Mouse (Mus musculus) heart, embryonic 12.5 days (tissue): ENCODE measurements around the gene Plekhb2. TPM values are rescaled to one million over a fixed set of nuclear protein-coding genes. Genes with fewer than 3 reads are reported as not detected.

Experiments used
- ATAC-seq: fragments of 200-750 bp; cut with Nextera tagmentation; 2 replicates; pipeline ENCODE4 v1.8.0; 2017; ENCODE audit warnings: moderate TSS enrichment, moderate library complexity; ENCODE audit not compliant: insufficient number of reproducible peaks, low FRiP score
- H3K27ac ChIP-seq: fragments of 300-500 bp; sonication (generic); 2 replicates; pipeline ENCODE4 v1.5.1; 2016; ENCODE audit warnings: mild to moderate bottlenecking, moderate library complexity; ENCODE audit not compliant: poor library complexity, severe bottlenecking
- H3K27me3 ChIP-seq: fragments of 300-500 bp; sonication (generic); replicated peaks from 2 replicates; pipeline ENCODE4 v1.6.1; 2016; ENCODE audit warnings: mild to moderate bottlenecking, moderate library complexity
- H3K36me3 ChIP-seq: fragments of 300-500 bp; sonication (generic); 2 replicates; pipeline ENCODE4 v1.6.1; 2016; ENCODE audit warnings: mild to moderate bottlenecking, moderate library complexity
- H3K4me1 ChIP-seq: fragments of 300-500 bp; sonication (generic); replicated peaks from 2 replicates; pipeline ENCODE4 v1.6.1; 2016; ENCODE audit warnings: mild to moderate bottlenecking
- H3K4me2 ChIP-seq: fragments of 300-500 bp; sonication (generic); 2 replicates; pipeline ENCODE4 v1.6.1; 2016; ENCODE audit warnings: mild to moderate bottlenecking, moderate library complexity
- H3K4me3 ChIP-seq: fragments of 300-500 bp; sonication (generic); 2 replicates; pipeline ENCODE4 v1.5.1; 2016; ENCODE audit warnings: mild to moderate bottlenecking
- H3K9ac ChIP-seq: fragments of 300-500 bp; sonication (generic); 2 replicates; pipeline ENCODE4 v1.6.1; 2016; ENCODE audit warnings: mild to moderate bottlenecking, moderate library complexity
- H3K9me3 ChIP-seq: fragments of 300-500 bp; sonication (generic); replicated peaks from 2 replicates; pipeline ENCODE4 v1.6.1; 2016; ENCODE audit warnings: mild to moderate bottlenecking, moderate library complexity
- WGBS: fragments of 180-500 bp; shearing (Covaris S2); methylation state at CpG from one replicate; pipeline ENCODE4 v1.1.7; 2016; 5-methylcytosine and 5-hydroxymethylcytosine counted together
- polyA plus RNA-seq: library from polyadenylated mRNA; unstranded; fragments of >200 nt; fragmentation: Nextera tagmentation; extraction: Ambion mirVana; gene quantifications from 2 replicates; pipeline ENCODE4 v1.2.1, GENCODE M21; 2016

The Plekhb2 gene
- polyA plus RNA-seq = 64.2 and 67.3 TPM in 2 replicates

- Histone ChIP-seq H3K9ac (peak within 1 kb of the TSS; percentile 97), H3K4me2 (peak within 1 kb of the TSS; percentile 86), H3K27me3 (no peaks in the 10 kb centered on the region), H3K4me1 (peaks cover 26% of the 10 kb centered on the region), H3K4me3 (peak within 1 kb of the TSS; percentile 92), H3K27ac (0 out of 2 replicates have a peak within 1 kb of the TSS, but pooled peaks have one; percentile 62), H3K9me3 (no peaks in the 10 kb centered on the region), H3K36me3 (no peaks in the 10 kb centered on the region)
- ATAC-seq = peak; percentile 85
- under 1% methylated on average over 35 of the region's 40 CpGs for WGBS
These were observed at the start of gene Plekhb2 for GRCm38 (mm10) chr1:34849745-34850342. Gene Plekhb2, plus strand, starts transcription at chr1:34849976.

GRCm38 (mm10) chr1:34801616-34802289, 48.0 kb upstream of the Plekhb2 start:
- Histone ChIP-seq H3K9ac (peak overlapping the region; percentile 77), H3K9me3 (no peaks in the 10 kb centered on the region), H3K4me3 (peak overlapping the region; percentile 73), H3K4me1 (peaks cover 32% of the 10 kb centered on the region), H3K4me2 (peak overlapping the region; percentile 82), H3K36me3 (no peaks in the 10 kb centered on the region), H3K27me3 (no peaks in the 10 kb centered on the region; the same call in none of the 2 replicates), H3K27ac (no peak overlapping the region)
- WGBS = under 1% methylated on average over 47 of the region's 47 CpGs
- ATAC-seq = peak; percentile 84

- Histone ChIP-seq H3K27ac (no peak overlapping the region), H3K36me3 (no peaks in the 10 kb centered on the region), H3K9me3 (no peaks in the 10 kb centered on the region), H3K9ac (peak overlapping the region; percentile 77), H3K27me3 (no peaks in the 10 kb centered on the region; the same call in none of the 2 replicates), H3K4me2 (peak overlapping the region; percentile 82), H3K4me3 (peak overlapping the region; percentile 73), H3K4me1 (peaks cover 37% of the 10 kb centered on the region)
- ATAC-seq = no peak
- 26% methylated on average over 7 of the region's 7 CpGs for whole genome bisulfite sequencing
These were observed 47.5 kb upstream of the Plekhb2 start for GRCm38 (mm10) chr1:34802290-34802642.

- no peak overlapping the region for H3K9ac ChIP-seq
- H3K9me3 ChIP-seq = no peaks in the 10 kb centered on the region
- no peaks in the 10 kb centered on the region; the same call in none of the 2 replicates for H3K27me3 ChIP-seq
- WGBS = 89% methylated on average over 7 of the region's 7 CpGs
- no peak overlapping the region for H3K4me3 ChIP-seq
- peaks cover 41% of the 10 kb centered on the region for H3K4me1 ChIP-seq
- no peak overlapping the region for H3K27ac ChIP-seq
- H3K36me3 ChIP-seq = peaks cover 6% of the 10 kb centered on the region; the same call in 1 of the 2 replicates
- no peak for ATAC-seq
- H3K4me2 ChIP-seq = no peak overlapping the region
These were observed 44.9 kb upstream of the Plekhb2 start for GRCm38 (mm10) chr1:34804863-34805262.

GRCm38 (mm10) chr1:34805931-34806520, 43.8 kb upstream of the Plekhb2 start:
- 0 out of 2 replicates have a peak overlapping the region, but pooled peaks have one; percentile 2 for H3K4me2 ChIP-seq
- WGBS = 24% methylated on average over 35 of the region's 35 CpGs
- no peaks in the 10 kb centered on the region for H3K9me3 ChIP-seq
- peaks cover 39% of the 10 kb centered on the region for H3K4me1 ChIP-seq
- ATAC-seq = no peak
- no peak overlapping the region for H3K27ac ChIP-seq
- H3K9ac ChIP-seq = no peak overlapping the region
- no peaks in the 10 kb centered on the region; the same call in none of the 2 replicates for H3K27me3 ChIP-seq
- no peak overlapping the region for H3K4me3 ChIP-seq
- peaks cover 17% of the 10 kb centered on the region for H3K36me3 ChIP-seq

- Histone ChIP-seq H3K4me2 (no peak overlapping the region), H3K36me3 (peaks cover 38% of the 10 kb centered on the region), H3K4me1 (peaks cover 18% of the 10 kb centered on the region), H3K9ac (no peak overlapping the region), H3K4me3 (no peak overlapping the region), H3K27me3 (no peaks in the 10 kb centered on the region; the same call in none of the 2 replicates), H3K27ac (no peak overlapping the region), H3K9me3 (no peaks in the 10 kb centered on the region)
- no peak for ATAC-seq
- WGBS = 89% methylated on average over 8 of the region's 8 CpGs
These were observed 41.3 kb upstream of the Plekhb2 start for GRCm38 (mm10) chr1:34808445-34808844.

GRCm38 (mm10) chr1:34810293-34810692, 39.5 kb upstream of the Plekhb2 start:
- Histone ChIP-seq H3K27ac (no peak overlapping the region), H3K4me1 (peaks cover 18% of the 10 kb centered on the region), H3K4me3 (no peak overlapping the region), H3K36me3 (peaks cover 57% of the 10 kb centered on the region), H3K4me2 (no peak overlapping the region), H3K27me3 (no peaks in the 10 kb centered on the region; the same call in none of the 2 replicates), H3K9ac (no peak overlapping the region), H3K9me3 (no peaks in the 10 kb centered on the region)
- 88% methylated on average over 11 of the region's 11 CpGs for WGBS
- no peak for ATAC-seq

- H3K36me3 ChIP-seq = peaks cover 63% of the 10 kb centered on the region
- H3K27ac ChIP-seq = no peak overlapping the region
- no peaks in the 10 kb centered on the region; the same call in none of the 2 replicates for H3K27me3 ChIP-seq
- no peak for ATAC-seq
- peaks cover 16% of the 10 kb centered on the region for H3K4me1 ChIP-seq
- 71% methylated on average over 6 of the region's 6 CpGs for WGBS
- H3K9me3 ChIP-seq = no peaks in the 10 kb centered on the region
- H3K4me2 ChIP-seq = no peak overlapping the region
- no peak overlapping the region for H3K4me3 ChIP-seq
- H3K9ac ChIP-seq = no peak overlapping the region
These were observed 38.7 kb upstream of the Plekhb2 start for GRCm38 (mm10) chr1:34811035-34811434.

GRCm38 (mm10) chr1:34811581-34811980, 38.2 kb upstream of the Plekhb2 start:
- no peaks in the 10 kb centered on the region for H3K27me3 ChIP-seq
- no peaks in the 10 kb centered on the region for H3K9me3 ChIP-seq
- no peak overlapping the region for H3K4me2 ChIP-seq
- H3K4me1 ChIP-seq = peaks cover 11% of the 10 kb centered on the region
- H3K9ac ChIP-seq = no peak overlapping the region
- no peak for ATAC-seq
- peaks cover 69% of the 10 kb centered on the region for H3K36me3 ChIP-seq
- no peak overlapping the region for H3K4me3 ChIP-seq
- no peak overlapping the region for H3K27ac ChIP-seq
- WGBS = 85% methylated on average over 6 of the region's 6 CpGs

- no peak overlapping the region for H3K9ac ChIP-seq
- H3K4me2 ChIP-seq = no peak overlapping the region
- H3K4me3 ChIP-seq = no peak overlapping the region
- H3K9me3 ChIP-seq = no peaks in the 10 kb centered on the region
- peaks cover under 1% of the 10 kb centered on the region; the same call in 1 of the 2 replicates for H3K4me1 ChIP-seq
- no peak for ATAC-seq
- peaks cover 79% of the 10 kb centered on the region for H3K36me3 ChIP-seq
- WGBS = 92% methylated on average over 13 of the region's 13 CpGs
- no peak overlapping the region for H3K27ac ChIP-seq
- H3K27me3 ChIP-seq = no peaks in the 10 kb centered on the region
These were observed 37.1 kb upstream of the Plekhb2 start for GRCm38 (mm10) chr1:34812407-34813247.
